Mouse (Mus musculus): Measurements from ENCODE around the gene Smarcd2. TPM values are rescaled to one million over a fixed set of nuclear protein-coding genes. Genes with fewer than 3 reads are reported as not detected.
A peak's percentile ranks its signal among the peaks of the same experiment; 100 is the strongest.

Gene Smarcd2
- polyA plus RNA-seq, 1 experiment, result 78.1 TPM

- H3K4me1 ChIP-seq (ENCODE audit: control insufficient read depth, insufficient read depth, low read length), result no peaks in the 10 kb centered on the region
- no peaks in the 10 kb centered on the region for H3K27me3 ChIP-seq (ENCODE audit: control insufficient read depth, insufficient read depth, low read length, poor library complexity, severe bottlenecking)
- H3K9me3 ChIP-seq (replicated peaks; ENCODE audit: control insufficient read depth, insufficient read depth, low read length, poor library complexity, severe bottlenecking), result no peaks in the 10 kb centered on the region
- TF ChIP-seq CTCF (IDR thresholded peaks at IDR 0.05; ENCODE audit: low read depth, low read length) (no peak), POLR2A (IDR thresholded peaks at IDR 0.05; ENCODE audit: insufficient read depth, low read length) (no peak), EP300 (IDR thresholded peaks at IDR 0.05; ENCODE audit: insufficient read depth, low read depth, low read length) (no peak)
- no peak overlapping the region for H3K4me3 ChIP-seq (ENCODE audit: low read depth, low read length)
- H3K36me3 ChIP-seq (ENCODE audit: control insufficient read depth, insufficient read depth, low read length, poor library complexity, severe bottlenecking), result peaks cover 56% of the 10 kb centered on the region
- H3K9ac ChIP-seq (ENCODE audit: low read depth, poor library complexity, severe bottlenecking), result no peak overlapping the region
- H3K27ac ChIP-seq (ENCODE audit: insufficient read depth, low read length), result no peak overlapping the region
These were observed 7.2 kb downstream of the Smarcd2 start for GRCm38 (mm10) chr11:106265570-106265969.

DNA sequence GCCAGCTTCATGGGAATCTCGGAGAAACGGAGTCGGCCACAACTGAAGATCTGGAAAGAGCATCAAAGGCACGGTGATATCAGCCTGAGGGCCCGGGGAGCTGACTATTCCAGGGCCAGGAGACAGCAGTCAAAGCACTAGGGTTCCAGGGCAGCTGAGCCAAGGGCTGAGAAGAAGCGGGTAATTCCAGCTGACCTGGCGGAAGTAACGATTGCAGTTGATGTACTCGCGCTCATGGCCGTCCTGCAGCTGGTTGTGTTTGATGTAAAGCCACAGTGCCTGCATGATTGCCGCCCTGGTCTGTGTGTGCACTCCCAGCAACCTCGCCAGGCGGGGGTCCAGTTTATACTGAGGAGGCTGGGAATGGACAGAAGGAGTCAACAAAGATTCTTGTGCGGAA lies 7.8 kb downstream of the Smarcd2 start:
- Histone ChIP-seq H3K36me3 (ENCODE audit: control insufficient read depth, insufficient read depth, low read length, poor library complexity, severe bottlenecking) (peaks cover 56% of the 10 kb centered on the region), H3K4me1 (ENCODE audit: control insufficient read depth, insufficient read depth, low read length) (no peaks in the 10 kb centered on the region), H3K9me3 (replicated peaks; ENCODE audit: control insufficient read depth, insufficient read depth, low read length, poor library complexity, severe bottlenecking) (no peaks in the 10 kb centered on the region), H3K9ac (ENCODE audit: low read depth, poor library complexity, severe bottlenecking) (no peak overlapping the region), H3K27me3 (ENCODE audit: control insufficient read depth, insufficient read depth, low read length, poor library complexity, severe bottlenecking) (no peaks in the 10 kb centered on the region), H3K4me3 (ENCODE audit: low read depth, low read length) (no peak overlapping the region), H3K27ac (ENCODE audit: insufficient read depth, low read length) (no peak overlapping the region)
- no peak for TF ChIP-seq EP300 (IDR thresholded peaks at IDR 0.05; ENCODE audit: insufficient read depth, low read depth, low read length)
- no peak for TF ChIP-seq POLR2A (IDR thresholded peaks at IDR 0.05; ENCODE audit: insufficient read depth, low read length)
- no peak for TF ChIP-seq CTCF (IDR thresholded peaks at IDR 0.05; ENCODE audit: low read depth, low read length)

- no peaks in the 10 kb centered on the region for H3K27me3 ChIP-seq (ENCODE audit: control insufficient read depth, insufficient read depth, low read length, poor library complexity, severe bottlenecking)
- H3K4me1 ChIP-seq (ENCODE audit: control insufficient read depth, insufficient read depth, low read length), result no peaks in the 10 kb centered on the region
- peaks cover 59% of the 10 kb centered on the region for H3K36me3 ChIP-seq (ENCODE audit: control insufficient read depth, insufficient read depth, low read length, poor library complexity, severe bottlenecking)
These were observed 8.8 kb downstream of the Smarcd2 start for GRCm38 (mm10) chr11:106263963-106264362.

DNA sequence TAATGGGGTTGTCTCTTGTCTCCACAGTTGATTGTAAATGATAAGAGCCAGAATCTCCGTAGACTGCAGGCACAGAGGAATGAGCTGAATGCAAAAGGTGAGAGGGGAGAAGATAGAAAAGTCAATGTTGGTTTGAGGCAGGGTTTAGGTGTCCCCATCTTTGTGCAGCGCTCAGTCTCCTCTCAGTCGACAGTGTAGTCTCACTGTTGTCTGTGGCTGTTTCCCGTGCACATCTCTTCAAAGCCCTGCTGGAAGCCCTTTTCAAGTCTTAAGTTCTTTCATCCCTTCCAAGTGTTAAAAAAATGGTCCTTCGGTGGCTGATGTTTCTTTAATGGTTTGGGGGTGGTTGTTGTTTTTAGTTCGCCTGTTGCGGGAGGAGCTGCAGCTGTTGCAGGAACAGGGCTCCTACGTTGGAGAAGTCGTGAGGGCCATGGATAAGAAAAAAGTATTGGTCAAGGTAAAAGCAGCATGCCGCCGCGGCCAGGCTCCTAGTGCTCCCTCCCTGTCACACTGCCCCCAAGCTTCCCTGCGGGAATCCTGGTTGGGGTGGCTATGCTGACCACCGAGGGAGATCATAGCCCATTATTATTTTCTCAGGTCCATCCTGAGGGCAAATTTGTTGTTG lies 11.8 kb downstream of the Smarcd2 start:
- Histone ChIP-seq H3K4me1 (ENCODE audit: control insufficient read depth, insufficient read depth, low read length) (no peaks in the 10 kb centered on the region), H3K4me3 (ENCODE audit: low read depth, low read length) (no peak overlapping the region), H3K36me3 (ENCODE audit: control insufficient read depth, insufficient read depth, low read length, poor library complexity, severe bottlenecking) (peaks cover 61% of the 10 kb centered on the region), H3K27ac (ENCODE audit: insufficient read depth, low read length) (no peak overlapping the region), H3K27me3 (ENCODE audit: control insufficient read depth, insufficient read depth, low read length, poor library complexity, severe bottlenecking) (no peaks in the 10 kb centered on the region), H3K9ac (ENCODE audit: low read depth, poor library complexity, severe bottlenecking) (no peak overlapping the region), H3K9me3 (replicated peaks; ENCODE audit: control insufficient read depth, insufficient read depth, low read length, poor library complexity, severe bottlenecking) (no peaks in the 10 kb centered on the region)
- TF ChIP-seq CTCF (IDR thresholded peaks at IDR 0.05; ENCODE audit: low read depth, low read length) (no peak), EP300 (IDR thresholded peaks at IDR 0.05; ENCODE audit: insufficient read depth, low read depth, low read length) (no peak), POLR2A (IDR thresholded peaks at IDR 0.05; ENCODE audit: insufficient read depth, low read length) (no peak)

More at GRCm38 (mm10) chr11:106263963-106264362, 8.8 kb downstream of the Smarcd2 start:
- Histone ChIP-seq H3K27ac (ENCODE audit: insufficient read depth, low read length) (no peak overlapping the region), H3K9ac (ENCODE audit: low read depth, poor library complexity, severe bottlenecking) (no peak overlapping the region), H3K4me3 (ENCODE audit: low read depth, low read length) (no peak overlapping the region), H3K9me3 (replicated peaks; ENCODE audit: control insufficient read depth, insufficient read depth, low read length, poor library complexity, severe bottlenecking) (no peaks in the 10 kb centered on the region)
- TF ChIP-seq POLR2A (IDR thresholded peaks at IDR 0.05; ENCODE audit: insufficient read depth, low read length) (no peak), EP300 (IDR thresholded peaks at IDR 0.05; ENCODE audit: insufficient read depth, low read depth, low read length) (no peak), CTCF (IDR thresholded peaks at IDR 0.05; ENCODE audit: low read depth, low read length) (no peak)

GRCm38 (mm10) chr11:106256775-106257174 lies 16.0 kb downstream of the Smarcd2 start:
- Histone ChIP-seq H3K36me3 (ENCODE audit: control insufficient read depth, insufficient read depth, low read length, poor library complexity, severe bottlenecking) (peaks cover 51% of the 10 kb centered on the region), H3K27me3 (ENCODE audit: control insufficient read depth, insufficient read depth, low read length, poor library complexity, severe bottlenecking) (no peaks in the 10 kb centered on the region), H3K9ac (ENCODE audit: low read depth, poor library complexity, severe bottlenecking) (peak overlapping the region; percentile 78), H3K27ac (ENCODE audit: insufficient read depth, low read length) (no peak overlapping the region), H3K4me3 (ENCODE audit: low read depth, low read length) (peak overlapping the region; percentile 63), H3K9me3 (replicated peaks; ENCODE audit: control insufficient read depth, insufficient read depth, low read length, poor library complexity, severe bottlenecking) (no peaks in the 10 kb centered on the region), H3K4me1 (ENCODE audit: control insufficient read depth, insufficient read depth, low read length) (no peaks in the 10 kb centered on the region)
- no peak for TF ChIP-seq POLR2A (IDR thresholded peaks at IDR 0.05; ENCODE audit: insufficient read depth, low read length)

DNA sequence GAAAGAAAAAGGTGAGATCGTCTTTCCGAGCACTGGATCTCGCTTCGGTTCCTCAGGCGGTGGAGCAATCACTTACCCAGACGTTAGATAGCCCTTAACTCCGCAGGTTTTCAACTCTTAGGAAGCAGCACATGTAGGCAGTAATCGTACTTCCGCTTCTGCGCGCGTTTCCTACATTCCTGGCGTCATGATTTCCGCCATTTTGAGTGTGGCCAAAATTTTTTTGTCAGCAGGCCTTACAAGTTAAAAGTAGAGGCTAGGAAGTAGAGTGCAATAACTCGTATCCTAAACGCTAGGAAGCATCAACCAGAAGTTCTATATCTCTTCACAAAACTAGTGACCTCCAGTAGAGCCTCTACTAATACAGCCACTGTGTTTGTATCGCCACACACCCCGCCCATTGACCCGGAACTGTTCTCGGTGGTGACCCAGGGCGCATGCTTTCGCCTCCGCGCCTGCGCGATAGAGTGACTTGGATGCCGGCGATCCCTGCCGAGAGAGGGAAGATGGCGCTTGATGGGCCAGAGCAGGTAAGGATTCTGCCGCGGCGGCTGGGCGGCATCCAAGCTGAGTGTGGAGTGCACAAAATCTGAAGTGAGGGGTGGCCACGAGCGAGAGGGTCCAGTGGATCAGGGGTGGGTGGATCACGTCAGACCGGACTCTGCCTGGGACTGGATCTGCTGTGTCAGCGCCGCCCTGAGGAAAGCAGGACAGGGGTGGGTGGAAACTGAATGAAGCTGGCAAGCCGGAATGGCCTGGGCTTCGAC lies 16.9 kb downstream of the Smarcd2 start, which contains the start of the genes Ftsj3 and Psmc5:
Gene Ftsj3, minus strand, starts transcription at position 395 of the 767 bp plus-strand sequence.
Gene Psmc5, plus strand, starts transcription at position 470 of the 767 bp plus-strand sequence.
- peak within 1 kb of the TSS; percentile 78 for H3K9ac ChIP-seq (ENCODE audit: low read depth, poor library complexity, severe bottlenecking)
- H3K4me1 ChIP-seq (ENCODE audit: control insufficient read depth, insufficient read depth, low read length), result no peaks in the 10 kb centered on the region
- H3K4me3 ChIP-seq (ENCODE audit: low read depth, low read length), result peak within 1 kb of the TSS; percentile 91
- no peaks in the 10 kb centered on the region for H3K9me3 ChIP-seq (replicated peaks; ENCODE audit: control insufficient read depth, insufficient read depth, low read length, poor library complexity, severe bottlenecking)
- H3K27ac ChIP-seq (ENCODE audit: insufficient read depth, low read length), result peak within 1 kb of the TSS; percentile 15; the same call in 1 of the 2 replicates
- H3K27me3 ChIP-seq (ENCODE audit: control insufficient read depth, insufficient read depth, low read length, poor library complexity, severe bottlenecking), result no peaks in the 10 kb centered on the region
- peaks cover 51% of the 10 kb centered on the region for H3K36me3 ChIP-seq (ENCODE audit: control insufficient read depth, insufficient read depth, low read length, poor library complexity, severe bottlenecking)
- TF ChIP-seq EP300 (IDR thresholded peaks at IDR 0.05; ENCODE audit: insufficient read depth, low read depth, low read length), result 0 out of 2 replicates have a peak, but pooled peaks have one; percentile 34
- TF ChIP-seq POLR2A (IDR thresholded peaks at IDR 0.05; ENCODE audit: insufficient read depth, low read length), result peak; percentile 69
- TF ChIP-seq CTCF (IDR thresholded peaks at IDR 0.05; ENCODE audit: low read depth, low read length), result peak; percentile 3

Data from ES-Bruce4 (cell line).